Mouse (Mus musculus) T-helper 2 cell (primary cell): ENCODE measurements around the gene Zbtb34.

Experiments used
- in situ Hi-C: fragments of 300-600 bp; cut with MboI, MseI; formaldehyde crosslinking; loops from one replicate; pipeline ENCODE4 v1.15.1; 2025; ENCODE audit warnings: high pct_unique_total_duplicates

The Zbtb34 gene

DNA sequence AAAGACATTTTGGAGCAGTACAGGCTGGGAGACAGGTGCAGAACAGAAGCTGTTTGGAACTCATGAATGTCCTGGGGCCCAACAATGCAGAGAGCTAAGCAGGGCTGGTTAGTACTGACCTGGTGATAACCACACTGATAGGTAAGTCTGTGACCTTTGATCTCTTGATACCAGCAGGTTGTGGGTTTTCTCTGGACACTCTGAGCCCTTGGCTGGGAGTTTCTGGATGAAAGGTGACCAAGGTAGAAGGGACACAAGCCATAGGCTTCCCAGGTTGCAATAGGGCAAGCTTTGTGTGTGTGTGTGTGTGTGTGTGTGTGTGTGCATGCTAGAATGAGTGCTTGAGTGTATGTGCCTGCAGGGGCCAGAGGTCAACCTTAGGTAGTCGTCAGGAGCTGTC, 15.7 kb upstream of the Zbtb34 start:
- in situ Hi-C loops: no loop called here

DNA sequence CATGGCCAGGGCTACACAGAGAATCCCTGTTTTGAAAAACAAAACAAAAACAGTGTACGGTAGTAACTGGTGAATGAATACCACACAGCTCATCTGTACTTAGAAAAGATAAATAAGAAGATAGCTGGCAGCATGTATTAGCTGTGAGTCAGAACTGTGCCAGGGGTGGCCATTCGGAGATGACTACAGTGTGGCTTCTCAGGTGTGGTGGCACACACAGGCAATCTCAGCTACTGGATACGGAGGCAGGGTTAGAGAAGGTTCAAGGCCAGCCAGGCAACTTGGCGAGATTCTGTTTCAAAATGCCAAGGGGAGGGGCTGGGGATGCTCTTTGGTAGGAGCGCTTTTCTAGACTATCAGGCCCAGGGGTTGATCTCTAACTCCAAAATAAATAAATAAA, 14.6 kb upstream of the Zbtb34 start:
- in situ Hi-C loops: no loop called here

DNA sequence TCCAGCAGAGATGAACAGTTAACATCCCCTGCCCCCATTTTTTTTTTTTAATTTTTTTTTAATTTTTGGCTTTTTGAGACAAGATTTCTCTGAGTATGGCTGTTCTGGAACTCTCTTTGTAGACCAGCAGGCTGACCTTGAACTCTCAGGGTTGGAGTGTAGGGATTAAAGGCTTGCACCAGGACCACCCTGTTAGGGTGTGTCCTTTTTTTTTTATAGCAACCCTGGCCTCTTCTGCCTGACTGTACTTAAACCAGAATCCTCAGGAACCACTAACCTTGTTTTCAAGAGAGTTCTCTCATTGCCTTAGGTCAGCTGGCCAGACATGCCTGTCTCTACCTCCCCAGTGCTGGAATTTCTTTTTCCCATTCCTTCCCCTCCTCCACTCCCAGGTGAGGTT, 13.7 kb upstream of the Zbtb34 start:
- in situ Hi-C loops: no loop called here

DNA sequence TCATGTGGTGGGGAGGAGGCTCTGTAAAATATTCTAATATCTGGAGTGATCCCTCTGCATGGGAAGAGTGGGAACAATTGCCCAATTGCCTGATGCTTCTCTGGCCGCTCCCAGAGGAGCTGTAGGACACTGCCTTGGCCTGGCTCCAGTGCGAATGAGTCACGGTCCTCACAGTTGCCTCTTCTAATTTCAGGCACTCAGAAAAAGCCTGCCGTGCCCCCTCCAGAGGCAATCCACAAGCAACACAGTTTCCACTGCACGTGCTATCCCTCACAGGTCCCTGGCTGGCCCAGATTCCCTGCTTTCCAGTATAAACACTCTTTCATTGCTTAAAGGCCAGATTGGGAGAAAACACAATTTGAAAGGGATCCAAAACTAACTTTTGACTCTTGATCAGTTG, 13.2 kb upstream of the Zbtb34 start:
- in situ Hi-C loops: no loop called here

DNA sequence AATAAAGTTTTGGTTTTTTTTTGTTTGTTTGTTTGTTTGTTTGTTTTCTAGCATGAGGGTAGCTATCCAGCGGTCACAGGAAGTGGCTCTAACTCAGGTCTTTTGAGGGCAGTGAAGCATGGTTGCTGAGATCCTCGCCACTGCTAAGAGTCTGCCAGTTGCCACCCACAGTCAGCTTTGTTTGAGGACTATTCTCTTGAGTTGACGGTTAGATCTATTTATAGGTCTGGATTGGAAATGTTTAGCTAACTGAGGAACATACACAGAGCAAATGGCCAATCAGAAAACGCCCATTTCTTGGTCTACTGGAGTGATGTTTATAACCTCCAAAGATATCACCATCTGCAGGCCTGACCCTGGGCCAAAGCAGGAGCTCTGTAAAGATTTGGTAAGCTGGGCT, 11.6 kb upstream of the Zbtb34 start:
- in situ Hi-C loops: no loop called here

DNA sequence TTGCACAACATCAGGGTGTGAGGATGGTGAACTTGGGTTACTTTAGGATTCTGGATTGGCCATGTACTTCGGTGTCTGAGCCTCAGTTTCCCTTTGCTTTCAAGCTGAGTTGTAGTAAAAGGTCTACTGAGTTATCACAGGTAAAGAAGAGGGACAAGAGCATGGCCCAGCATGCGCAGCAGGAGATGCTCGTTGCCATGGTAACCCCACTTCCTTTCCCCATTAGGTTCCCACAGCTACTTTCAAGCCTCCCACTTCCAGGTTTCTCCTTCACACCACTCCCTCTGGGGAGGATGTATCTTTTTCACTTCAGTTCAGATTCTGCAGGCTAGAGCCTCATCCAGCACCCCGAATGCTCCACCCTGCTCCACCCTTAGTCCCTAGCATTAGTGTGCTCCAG, 9.8 kb upstream of the Zbtb34 start:
- in situ Hi-C loops: no loop called here

DNA sequence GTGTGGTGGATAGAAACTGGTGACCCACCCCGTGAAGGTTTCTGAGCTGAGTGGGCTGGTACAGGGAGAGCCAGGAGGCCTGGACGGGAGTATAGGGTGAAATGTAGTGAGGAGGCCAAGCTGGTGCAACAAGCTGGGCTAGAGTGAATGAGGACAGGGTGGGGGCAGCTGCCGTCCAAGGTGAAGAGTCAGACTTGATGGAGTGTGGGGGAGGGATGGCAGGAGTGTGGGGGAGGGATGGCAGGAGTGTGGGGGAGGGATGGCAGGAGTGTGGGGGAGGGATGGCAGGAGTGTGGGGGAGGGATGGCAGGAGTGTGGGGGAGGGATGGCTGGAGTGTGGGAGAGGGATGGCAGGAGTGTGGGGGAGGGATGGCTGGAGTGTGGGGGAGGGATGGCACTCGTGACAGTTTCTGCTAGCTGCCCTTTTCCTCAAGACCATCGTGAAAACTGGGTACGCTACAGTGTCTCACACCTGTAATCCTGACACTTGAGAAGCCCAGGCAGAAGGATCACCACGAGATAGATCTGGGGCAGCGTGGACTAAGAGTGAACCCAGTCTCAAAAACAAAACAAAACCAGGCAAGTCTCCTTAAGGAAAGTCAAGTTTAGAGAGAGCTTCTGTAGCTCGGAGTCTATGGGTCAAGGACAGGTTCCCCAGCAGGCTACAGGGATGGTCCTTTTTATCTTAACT, 9.0 kb upstream of the Zbtb34 start:
- in situ Hi-C loops: no loop called here

DNA sequence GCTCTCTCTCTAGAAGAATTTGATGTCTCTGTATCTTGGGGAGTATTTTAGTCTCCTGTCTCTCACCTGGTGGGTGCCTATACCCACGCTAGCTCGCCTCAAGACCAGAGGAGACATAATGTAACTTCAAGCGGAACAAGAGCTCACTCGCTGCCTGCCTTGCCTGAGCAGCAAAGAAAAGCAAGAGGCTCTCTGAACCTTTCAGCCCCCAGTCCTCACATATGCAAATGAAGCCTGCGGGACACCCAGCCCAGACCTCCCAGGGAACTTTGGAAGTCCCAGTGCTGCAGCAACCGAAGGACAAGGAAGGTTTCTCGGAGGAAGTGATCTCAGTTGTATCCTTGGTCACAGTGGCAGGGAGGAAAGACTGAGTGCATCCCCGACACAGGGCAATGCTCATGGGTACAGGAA, 8.4 kb upstream of the Zbtb34 start:
- in situ Hi-C loops: no loop called here

DNA sequence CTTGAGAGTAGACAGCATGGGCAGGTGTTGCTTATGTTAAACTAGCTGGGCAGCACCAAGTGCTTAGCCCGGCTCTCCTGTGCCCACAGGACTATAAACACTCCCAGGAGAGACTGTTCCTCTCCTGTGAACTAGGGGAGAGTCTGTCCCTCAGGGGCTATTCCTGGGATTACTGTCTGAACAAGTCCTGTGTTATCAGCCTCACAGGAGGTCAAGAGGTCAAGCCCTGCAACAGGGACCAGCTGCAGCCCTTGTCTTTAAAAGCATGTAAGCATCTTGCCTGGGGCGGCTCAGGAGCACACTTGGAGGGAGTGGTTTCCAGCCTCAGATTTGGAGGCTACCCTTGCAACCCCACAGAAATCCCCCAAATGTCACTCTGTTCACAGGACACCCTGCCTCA, 7.3 kb upstream of the Zbtb34 start:
- in situ Hi-C loops: no loop called here

DNA sequence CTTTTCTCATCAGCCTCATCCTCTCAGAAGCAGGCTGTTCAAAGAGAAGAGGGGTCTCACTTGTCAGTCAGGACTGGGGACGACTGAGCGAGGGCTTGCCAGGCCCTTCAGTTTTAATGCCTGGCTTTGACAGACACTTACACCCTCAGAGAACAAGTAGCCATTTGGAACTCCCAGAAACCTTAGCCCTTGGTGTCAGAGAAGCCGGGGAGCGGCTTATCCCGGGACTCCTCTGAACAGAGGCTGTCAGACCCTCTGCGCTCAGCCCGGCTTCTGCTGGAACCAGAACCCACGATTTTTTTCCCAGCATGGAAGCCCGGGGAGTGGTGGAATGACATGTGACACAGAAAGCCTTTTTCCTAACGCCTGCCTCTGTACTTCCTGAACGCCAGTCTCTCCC, 6.1 kb upstream of the Zbtb34 start:
- in situ Hi-C loops: no loop called here

DNA sequence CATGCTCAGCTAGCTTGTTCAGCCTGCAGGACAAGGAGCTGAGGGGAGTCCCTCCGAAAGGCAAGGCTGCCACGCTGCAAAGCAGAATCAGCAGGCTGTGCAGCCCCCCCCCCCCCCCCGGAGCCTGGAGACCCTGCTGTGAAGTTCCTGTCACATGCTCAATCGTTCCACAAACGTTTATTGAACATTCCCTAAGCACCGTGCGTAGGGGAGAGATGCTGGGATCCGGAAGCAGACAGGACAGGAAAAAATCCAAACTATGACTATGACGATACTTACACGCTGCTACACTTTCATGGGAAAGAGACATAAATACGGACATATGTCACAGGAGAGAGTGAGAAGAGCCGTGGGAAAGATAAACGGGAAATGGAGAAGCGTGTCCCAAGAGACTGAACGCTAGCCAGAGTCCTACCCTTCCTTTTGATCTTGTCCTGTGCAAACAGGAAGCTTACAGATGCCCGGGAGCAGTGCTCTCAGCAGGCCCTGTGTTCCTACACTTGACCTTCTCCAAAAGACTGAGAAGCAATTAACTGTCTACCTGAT, 5.0 kb upstream of the Zbtb34 start:
- in situ Hi-C loops: no loop called here

DNA sequence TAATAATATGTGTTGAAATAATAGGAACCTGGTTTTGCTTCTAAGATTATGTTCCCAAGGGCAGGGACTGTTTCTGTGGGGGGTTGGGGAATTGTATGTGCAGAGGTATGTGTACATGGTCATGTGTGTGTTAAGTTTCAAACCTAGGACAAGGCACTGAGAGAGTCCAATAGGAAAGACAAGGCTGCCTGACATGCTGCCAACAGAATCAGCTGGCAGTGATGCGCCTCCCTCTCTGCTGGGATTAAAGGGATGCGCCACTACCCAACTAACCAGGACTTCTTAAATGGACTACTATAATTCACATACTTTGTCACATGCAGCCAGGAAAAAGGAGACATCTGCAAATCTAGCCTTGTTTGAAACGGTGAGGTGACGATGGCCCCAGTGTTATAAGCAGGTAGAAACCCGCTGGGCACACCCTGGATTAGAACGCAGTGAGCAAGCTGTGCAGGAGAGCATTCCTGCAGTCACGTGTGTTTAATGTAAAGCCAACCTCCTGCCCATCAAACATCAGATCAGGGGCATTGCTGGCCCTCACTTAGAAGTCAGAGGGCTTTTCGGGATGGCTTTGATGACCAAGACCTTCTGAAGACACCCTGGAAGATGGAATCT, 4.0 kb upstream of the Zbtb34 start:
- in situ Hi-C loops: no loop called here

DNA sequence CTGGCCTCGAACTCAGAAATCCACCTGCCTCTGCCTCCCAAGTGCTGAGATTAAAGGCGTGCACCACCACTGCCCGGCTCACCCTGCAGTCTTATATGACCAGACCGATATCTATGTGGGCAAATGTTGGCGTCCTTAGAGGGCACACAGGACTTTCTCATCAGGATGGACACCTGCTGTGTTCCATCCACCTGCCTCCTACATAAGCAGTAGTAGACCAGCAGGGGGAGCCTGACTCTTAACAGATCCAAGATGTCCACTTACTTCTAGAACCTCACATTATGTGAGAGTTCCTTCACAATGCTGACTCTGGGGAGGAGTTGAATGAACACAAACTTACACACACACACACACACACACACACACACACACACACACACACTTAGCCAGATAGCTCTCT, 1.8 kb upstream of the Zbtb34 start:
- in situ Hi-C loops: no loop called here

DNA sequence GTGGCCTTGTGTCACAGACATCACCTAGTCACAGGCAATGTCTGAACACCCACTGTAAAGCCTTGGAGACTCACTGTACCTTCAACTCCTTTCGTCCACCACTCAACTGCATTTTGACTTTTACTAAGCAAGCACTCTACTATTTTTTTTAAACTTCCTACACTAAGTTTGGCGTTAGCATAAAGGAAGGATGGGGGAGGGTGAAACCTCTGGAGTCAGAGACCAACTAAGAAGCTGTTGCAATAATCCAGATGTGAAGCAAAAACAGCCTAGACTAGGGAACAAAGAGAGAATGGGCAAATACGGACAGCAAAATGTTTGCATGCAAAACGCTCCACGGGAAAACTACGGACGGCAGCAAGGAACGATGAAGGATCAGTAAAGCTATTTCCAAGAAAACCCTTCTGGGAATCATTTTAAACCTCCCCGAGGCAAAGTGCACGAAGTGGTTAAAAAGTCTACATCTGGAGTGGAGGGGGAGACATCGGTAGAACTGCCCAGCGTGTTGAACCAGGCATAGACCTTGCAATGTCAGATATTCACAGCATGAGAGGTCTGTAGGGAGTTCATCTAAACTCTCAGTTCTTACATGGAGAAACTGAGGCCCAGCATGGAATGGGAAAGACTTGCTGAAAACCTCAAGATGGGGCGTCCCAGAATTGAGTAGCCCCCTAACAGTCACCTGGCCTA, 898 bp downstream of the Zbtb34 start:
- in situ Hi-C loops: no loop called here

DNA sequence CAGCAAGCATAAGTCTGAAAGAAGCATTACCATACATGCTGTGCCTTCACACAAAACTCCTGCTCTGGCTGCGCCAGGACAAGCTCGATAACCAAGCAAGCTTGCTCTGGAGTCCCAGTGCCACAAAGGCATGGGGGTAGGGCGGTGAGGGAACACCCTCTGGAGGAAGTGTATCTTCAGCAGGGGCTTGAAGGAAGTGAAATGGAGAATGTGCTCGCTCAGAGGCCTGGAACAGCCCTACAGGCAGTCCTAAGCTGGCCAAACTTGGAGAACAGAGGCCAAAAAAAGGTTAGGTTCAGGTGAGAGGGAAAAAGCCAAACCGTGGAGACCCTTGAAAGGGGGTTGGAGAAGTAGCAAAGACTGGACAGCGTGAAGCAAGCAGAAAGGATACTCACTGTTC, 1.8 kb downstream of the Zbtb34 start:
- in situ Hi-C loops: no loop called here

DNA sequence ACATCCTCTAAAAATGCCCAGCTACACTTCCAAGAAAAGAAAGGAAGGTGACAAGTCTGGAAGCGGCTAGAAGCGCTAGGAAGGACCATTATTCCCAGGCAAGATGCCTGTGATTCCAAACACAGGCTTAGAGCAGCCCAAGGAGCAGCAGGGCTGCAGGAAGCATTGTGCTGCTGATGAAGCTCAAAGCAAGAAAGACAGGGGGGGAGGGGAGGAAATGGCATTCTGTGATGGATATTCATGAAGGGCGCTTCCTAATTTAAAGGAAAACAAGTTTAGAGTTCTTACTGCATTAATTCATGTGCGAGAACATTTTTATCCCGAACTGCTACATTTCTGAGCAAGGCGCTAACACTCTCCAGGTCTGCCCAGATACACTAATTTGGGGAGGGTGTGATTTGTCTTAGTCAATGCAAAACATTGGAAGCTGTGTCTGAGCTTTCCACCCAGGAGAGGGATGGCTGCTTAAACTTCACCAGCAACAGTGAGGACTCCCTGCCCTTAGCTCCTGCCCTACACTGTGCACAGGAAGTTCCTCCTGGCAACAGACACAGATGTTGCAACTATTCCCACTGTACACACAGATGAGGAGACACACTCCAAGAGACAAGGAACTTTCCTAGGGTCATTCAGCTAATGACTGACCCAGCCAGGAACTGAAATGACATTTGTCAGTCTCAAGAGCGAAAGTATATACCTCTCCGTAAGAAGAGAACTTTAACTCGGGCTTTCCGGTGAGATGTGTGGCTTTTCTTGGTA, 4.3 kb downstream of the Zbtb34 start:
- in situ Hi-C loops: no loop called here

DNA sequence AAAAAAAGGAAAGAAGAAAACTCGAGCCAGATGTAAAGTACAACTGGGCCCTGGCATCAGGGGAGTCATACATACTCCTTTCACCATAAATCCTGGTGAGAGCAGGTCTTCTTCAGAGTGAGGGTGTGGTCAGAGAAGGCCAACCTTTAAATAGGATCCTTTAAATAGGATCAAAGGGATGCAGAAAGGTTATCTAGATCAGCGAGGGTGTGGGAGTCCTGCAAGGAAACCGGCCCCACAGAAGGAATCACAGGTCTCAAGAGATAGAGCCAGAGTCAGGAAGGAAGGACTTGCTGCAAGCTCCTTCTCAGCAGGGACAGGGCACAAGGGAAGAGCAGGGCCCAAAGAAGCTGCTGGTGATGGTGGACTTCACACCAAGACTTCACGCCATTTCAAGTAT, 13.7 kb downstream of the Zbtb34 start:
- in situ Hi-C loops: no loop called here

DNA sequence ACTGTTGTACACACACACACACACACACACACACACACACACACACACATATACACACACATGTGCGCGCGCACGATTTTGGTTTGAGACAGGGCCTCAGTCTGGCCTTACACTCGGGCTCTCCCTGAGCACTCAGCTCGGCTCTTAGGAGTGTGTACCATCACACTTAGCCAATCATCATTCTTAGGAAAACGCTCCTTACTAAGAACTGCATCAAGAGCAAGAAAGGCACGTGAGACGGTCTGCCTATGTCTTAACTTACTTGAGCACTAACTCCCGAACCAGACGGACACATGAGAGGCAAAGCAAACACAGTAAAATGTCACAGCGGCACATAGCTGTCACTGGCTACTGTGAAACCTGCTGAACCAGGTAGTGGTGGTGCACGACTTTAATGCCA, 17.1 kb downstream of the Zbtb34 start:
- in situ Hi-C loops: no loop called here

DNA sequence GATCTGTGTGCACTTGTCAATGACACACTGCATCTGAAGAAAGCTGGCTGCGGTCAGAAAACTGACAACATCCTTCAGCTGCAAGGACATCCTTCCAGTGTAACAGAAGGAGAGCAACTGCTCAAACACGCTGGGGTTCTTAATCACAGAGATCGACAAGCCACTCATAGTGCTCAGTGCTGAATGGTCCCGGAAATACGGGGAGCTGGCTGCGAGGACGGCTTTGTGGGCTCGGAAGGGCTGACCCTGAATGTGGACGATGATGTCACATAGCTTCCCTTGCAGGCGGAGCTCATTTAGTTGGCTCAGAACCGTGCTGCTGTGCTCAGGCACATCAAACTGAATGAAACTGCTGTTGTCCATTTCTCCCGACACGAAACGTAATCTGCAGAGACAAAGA, 19.0 kb downstream of the Zbtb34 start:
- in situ Hi-C loops: no loop called here

DNA sequence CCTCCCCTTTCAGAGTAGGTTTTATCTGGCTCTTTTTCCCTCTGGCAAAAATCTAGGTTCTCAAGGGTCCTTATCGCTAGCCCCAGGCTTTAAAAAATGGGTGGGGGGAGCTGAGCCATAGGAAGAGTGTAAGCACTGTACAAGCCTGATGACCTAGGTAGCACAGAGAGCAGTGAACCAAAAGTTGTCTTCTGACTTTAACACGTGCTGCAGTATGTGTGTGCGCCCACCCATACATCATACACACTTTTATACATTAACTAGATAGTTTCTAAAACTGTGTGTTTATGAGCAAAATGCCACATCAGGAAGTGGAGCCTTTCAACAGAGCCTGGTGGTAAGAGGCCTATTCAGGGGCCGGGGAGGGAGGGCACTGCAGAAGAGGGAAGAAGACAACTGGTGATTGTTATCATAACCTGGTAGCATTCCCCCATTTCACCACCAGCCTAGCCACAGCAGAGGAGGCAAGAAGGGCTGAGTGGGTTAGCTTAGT, 27.6 kb downstream of the Zbtb34 start:
- in situ Hi-C loops: no loop called here

DNA sequence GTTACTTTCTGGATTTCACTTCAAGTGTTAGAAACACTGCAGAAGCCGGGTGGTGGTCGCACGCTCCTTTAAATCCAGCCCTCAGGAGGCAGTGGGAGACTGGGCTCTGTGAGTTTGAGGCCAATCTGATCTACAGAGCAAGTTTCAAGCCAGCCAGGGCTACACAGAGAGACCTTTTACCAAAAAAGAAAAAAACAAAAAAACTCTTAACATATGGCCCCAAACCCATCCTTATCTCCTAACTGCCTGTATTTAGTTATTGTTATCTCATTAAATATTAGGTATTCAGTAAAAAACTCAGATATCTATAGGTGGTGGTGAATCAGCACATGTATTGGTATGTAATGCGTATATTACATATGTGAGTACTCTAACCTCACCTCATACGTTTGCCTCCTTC, 28.5 kb downstream of the Zbtb34 start:
- in situ Hi-C loops: no loop called here

DNA sequence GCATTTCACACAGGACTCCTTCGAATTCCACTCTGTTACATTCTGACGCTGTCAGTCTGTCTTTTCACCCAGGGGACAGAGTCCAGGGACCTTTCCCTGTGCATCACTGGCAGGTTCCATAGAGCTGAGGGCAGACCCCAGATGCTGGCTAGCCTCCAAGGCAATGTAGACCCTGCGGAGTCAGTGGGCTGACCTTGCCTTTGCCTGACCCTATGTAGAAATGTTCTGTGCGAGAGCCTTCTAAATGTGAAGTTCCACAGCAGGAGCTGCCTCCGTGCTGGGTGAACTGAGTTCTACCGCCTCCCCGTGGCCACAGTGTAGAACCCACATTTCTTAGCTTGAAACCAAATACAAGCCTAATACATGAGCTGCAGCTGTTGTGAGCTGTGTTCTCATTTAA, 28.9 kb downstream of the Zbtb34 start:
- in situ Hi-C loops: no loop called here
